Mouse (Mus musculus) frontal cortex, adult (tissue): Measurements from ENCODE around the gene Plekhg4.
A peak's percentile ranks its signal among the peaks of the same experiment; 100 is the strongest.

Experiments
- ATAC-seq: cut with Nextera tagmentation; 2 replicates; pipeline ENCODE4 v1.9.2; 2017; ENCODE audit warnings: mild to moderate bottlenecking, moderate library complexity, mixed read lengths; ENCODE audit not compliant: low TSS enrichment

Gene Plekhg4

DNA sequence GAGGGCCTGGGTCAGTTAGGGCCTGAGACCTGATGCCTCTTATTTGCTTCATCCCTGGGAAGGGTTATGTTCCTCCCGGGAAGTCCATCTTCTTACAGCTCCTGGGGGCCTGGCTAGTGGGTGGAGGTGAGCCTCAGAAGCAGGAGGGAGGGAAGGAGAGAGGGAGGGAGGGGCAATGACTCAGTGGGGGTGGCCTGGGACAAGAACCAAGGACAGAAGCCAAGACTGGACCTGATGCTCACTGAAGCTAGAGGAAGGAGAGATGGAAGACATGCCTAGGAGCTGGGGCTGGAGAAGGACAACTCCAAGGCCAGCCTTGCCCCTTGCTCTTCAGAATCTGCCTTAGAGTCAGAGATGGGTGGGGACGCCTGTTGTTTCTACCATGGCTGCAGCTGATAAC, at the start of gene Plekhg4:
Gene Plekhg4 (plus strand): TSS at position 243 of the 400 bp plus-strand sequence.
- no peak for ATAC-seq

GRCm38 (mm10) chr8:105325641-105326093, 47.4 kb upstream of the Plekhg4 start:
- ATAC-seq = peak; percentile 29

DNA sequence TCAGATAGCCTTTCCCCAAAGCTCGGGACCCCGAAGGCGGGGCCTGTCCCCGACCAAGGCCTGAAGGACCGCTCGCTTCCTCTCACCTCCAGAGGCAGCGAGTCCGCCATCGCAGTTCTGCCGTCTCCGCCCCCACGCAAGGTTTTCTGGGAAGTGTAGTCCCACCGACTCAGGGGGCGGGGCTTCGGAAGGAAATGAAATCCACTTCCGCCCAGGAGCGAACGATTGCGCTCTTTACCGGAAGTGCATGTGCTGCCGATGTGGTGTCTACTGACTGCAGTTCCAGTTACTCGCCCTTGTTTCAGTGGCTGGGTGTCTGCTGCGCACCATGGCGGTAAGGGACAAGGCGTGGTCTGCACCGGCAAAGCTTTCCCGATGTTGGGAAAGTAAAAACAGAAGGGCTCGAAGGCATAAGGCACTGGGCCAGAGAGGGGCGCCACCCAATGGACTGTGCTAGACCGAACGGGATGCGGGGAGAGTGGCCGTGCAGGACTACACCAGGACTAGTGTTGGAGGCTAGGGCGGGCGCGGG, 46.9 kb upstream of the Plekhg4 start, which contains the start of the genes Lrrc29 and Tmem208:
Gene Lrrc29 (minus strand): TSS at position 138 of the 532 bp plus-strand sequence.
Gene Tmem208 (plus strand): TSS at position 214 of the 532 bp plus-strand sequence.
- ATAC-seq = peak; percentile 94

- no peak for ATAC-seq
These were observed 46.1 kb upstream of the Plekhg4 start for GRCm38 (mm10) chr8:105326968-105327367.

DNA sequence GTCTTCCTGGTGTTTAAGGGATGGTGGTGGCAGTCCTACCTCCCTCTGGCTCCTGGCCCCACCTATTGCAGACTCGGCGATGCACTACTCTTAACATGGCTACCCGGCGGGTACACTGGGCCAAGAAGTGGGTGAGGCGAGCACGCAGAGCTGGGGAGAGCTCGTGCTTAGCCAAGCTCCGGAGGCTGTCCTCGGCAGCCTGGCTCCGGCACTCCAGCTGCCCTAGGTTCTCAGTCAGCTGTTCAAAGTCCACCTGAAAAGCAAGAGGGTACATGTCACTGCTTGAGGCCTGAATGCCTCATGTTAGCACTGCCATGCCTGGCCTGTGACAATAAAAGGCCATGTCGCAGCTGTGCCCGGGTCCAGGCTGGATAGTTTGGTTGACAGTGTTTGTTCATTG, 42.7 kb upstream of the Plekhg4 start:
- no peak for ATAC-seq

DNA sequence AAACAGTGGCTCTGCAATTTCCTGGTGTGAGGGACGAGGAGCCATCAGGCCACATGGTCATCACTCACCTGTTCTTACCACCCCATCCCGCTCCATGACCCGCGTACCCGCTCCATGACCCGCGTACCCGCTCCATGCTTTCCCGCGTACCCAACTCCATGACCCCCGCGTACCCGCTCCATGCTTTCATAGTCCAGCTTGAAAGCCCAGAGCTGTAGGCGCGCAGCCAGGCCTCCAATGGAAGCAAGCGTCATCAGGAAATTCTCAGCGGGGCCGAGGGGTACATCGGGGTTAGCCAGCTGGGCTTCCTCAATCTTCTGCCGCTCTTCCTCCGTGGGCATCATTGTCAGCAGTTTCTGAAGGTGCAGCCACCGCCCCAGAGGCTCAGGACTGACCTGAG, 41.6 kb upstream of the Plekhg4 start:
- ATAC-seq = no peak

GRCm38 (mm10) chr8:105331931-105332330, 41.1 kb upstream of the Plekhg4 start:
- no peak for ATAC-seq

DNA sequence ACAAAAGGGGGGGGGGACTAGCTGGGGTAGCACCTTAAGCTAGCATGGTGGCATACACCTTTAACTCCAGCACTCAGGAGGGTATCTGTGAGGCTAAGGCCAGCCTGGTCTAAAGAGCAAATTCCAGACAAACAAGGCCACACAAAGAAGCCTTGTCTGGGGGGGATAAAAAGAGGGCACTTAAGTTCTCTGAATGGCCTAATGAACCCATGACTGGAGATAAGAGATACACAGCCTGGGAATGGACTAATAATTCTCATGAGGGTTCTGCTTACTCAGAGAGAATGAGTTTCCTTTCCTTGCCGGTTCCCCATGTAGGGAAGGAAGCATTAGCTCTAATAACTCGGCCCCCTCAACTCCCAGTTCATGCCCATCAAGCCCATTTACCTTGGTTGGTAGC, 40.6 kb upstream of the Plekhg4 start:
- no peak for ATAC-seq

GRCm38 (mm10) chr8:105336373-105337130, 36.5 kb upstream of the Plekhg4 start:
- peak; percentile 10; the same call in 1 of the 2 replicates for ATAC-seq

- no peak for ATAC-seq
These were observed 34.1 kb upstream of the Plekhg4 start for GRCm38 (mm10) chr8:105338992-105339391.

GRCm38 (mm10) chr8:105339886-105340635, 33.0 kb upstream of the Plekhg4 start:
- no peak for ATAC-seq

DNA sequence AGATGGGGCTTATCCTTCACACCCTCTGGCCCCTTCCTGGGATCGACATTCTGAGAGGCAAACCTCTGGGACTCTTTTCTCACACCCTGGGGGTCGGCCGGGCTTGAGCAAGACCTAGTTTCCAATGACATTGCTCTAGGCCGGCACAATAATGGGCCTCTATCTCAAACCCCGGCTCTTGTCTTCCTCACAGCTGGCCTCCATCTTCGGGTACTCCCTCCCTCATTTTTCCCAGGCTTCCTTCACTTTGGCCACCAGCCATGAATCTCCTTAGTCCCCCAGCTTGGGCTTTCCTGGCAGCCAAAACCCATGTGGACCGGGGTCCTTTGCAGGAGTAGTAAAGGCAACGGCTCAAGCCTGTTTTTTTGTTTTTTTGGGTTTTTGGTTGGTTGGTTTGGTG, 31.7 kb upstream of the Plekhg4 start:
- ATAC-seq = no peak

GRCm38 (mm10) chr8:105342768-105343167, 30.3 kb upstream of the Plekhg4 start:
- ATAC-seq = no peak

DNA sequence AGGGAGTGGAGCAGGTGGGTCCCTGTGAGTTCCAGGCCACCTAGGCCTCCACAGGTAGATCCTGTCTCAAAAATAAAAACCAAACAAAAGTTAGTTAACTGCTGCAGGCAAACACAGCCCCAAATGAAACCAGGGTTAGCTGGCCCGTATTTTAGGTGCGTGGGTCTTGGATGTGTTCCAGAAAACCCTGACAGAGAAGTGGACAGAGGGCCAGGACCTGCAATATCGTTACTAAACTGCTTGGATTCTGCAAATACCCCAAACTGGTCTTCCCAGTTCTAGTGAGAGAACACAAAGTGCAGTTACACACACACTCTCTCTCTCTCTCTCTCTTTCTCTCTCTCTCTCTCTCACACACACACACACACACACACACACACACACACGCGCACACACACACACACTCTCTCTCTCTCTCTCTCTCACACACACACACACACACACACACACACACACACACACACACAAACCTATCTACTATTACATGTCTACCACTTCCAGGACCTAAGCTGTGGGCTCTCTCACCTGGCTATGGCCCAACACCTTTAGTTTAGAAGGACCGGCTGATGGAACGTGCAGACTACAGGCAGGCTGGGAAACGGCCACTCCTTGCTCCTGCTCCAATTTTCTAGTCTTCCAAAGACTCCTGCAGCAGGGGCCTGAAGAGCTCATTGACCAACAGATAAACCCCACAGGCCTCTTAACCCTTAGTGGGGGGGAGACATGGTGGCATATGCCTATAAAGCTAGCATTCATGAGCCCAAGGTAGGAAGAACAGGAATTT, 29.1 kb upstream of the Plekhg4 start:
- ATAC-seq = no peak

- no peak for ATAC-seq
These were observed 27.8 kb upstream of the Plekhg4 start for GRCm38 (mm10) chr8:105345061-105345975.

DNA sequence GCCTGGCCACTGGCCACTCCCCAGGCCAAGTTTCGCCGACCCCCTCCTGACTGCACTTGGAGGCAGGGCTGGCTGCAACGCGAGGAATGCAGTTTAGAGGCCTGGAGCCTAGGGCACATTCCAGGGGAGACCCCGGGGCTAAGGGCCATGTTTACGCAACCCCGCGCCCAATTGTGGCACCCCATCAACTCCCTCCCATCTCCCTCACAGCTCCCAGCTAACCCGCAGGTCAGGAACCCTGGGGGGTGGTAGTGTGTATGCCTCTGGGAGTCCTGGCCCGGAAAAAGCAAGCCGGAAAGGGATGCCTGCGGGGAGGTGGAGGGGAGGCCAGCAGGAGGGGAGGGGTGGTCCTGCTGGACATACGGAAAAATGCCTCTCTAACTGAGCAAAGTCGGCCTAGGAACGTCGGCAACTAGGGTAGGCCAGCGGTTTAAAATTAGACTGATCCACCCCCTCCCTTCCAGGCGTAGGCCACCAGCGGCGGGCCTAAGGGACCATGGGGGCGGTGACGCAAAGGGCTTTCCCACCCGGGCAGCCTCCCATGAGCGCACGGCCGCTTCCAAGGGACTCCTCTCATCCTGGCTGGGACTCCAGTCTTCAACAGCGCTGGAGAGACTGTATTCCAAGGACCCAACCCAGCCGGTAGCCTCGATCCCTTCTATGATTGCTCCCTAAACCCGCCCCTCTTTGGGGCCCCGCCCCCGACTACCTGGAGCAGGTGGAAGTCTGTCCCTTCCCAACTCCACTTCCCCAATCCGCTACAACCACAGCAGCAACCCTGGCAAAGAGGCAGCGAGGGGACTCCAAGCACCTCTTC, 26.3 kb upstream of the Plekhg4 start:
- peak; percentile 10; the same call in 1 of the 2 replicates for ATAC-seq

GRCm38 (mm10) chr8:105347428-105348221, 25.4 kb upstream of the Plekhg4 start, which contains the start of gene Fhod1:
Fhod1 (minus strand) TSS chr8:105347953.
- peak; percentile 85 for ATAC-seq

DNA sequence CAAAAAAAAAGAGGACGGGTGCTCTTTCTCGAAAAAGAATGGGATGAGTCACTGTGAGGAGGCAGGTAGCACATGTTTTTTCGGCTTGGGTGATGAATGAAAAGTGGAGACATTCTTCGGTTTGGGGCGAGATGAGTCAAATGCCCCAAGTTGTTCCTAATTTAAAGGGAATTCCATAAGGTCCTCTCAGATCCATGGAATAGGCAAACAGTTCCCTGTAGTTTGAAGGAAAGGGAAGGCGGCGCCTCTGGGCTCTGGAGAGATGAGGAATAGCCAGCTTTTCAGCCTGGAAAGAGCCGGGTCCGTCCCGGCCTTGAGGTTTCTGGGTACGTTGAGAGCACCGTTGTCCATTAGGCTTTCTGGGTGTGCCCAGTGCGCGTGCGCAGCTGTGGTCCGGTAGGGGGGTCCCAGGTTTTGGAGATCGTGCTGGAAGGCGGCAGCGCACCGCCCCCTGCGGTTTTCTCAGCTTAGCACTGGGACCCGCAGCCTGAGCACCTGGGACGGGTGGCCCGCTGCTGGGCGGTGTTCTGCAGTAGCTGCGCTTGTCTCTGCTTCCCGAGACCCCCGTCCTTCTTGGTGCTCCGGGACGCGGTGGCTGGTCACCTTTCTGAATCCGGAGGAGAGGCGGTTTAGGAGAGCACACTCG, 24.5 kb upstream of the Plekhg4 start, which contains the start of gene Slc9a5:
Gene Slc9a5 (plus strand): TSS at position 394 of the 646 bp plus-strand sequence.
- peak; percentile 10; the same call in 1 of the 2 replicates for ATAC-seq
